Mouse (Mus musculus) ovary, postnatal 36 days (tissue): ENCODE results near the gene Ddx52.

Experiments
- DNase-seq: peaks from one replicate; pipeline ENCODE4 v3.0.0; 2022; ENCODE audit warnings: low spot score, mixed read lengths

Ddx52 gene

GRCm38 (mm10) chr11:83941950-83942840, at the start of gene Ddx52:
Ddx52 (plus strand) TSS chr11:83942062.
- peak; percentile 86 for DNase-seq

GRCm38 (mm10) chr11:83893325-83893724, 48.5 kb upstream of the Ddx52 start:
- DNase-seq, result peak; percentile 8

GRCm38 (mm10) chr11:83896430-83897410, 45.1 kb upstream of the Ddx52 start:
- DNase-seq, result no peak

- DNase-seq, result no peak
Observed at GRCm38 (mm10) chr11:83897569-83897968, 44.3 kb upstream of the Ddx52 start.

- no peak for DNase-seq
Observed at GRCm38 (mm10) chr11:83902812-83903211, 39.0 kb upstream of the Ddx52 start.

GRCm38 (mm10) chr11:83905756-83906155, 36.1 kb upstream of the Ddx52 start:
- DNase-seq, result no peak

GRCm38 (mm10) chr11:83908376-83908775, 33.5 kb upstream of the Ddx52 start:
- DNase-seq, result no peak

GRCm38 (mm10) chr11:83913824-83914311, 28.0 kb upstream of the Ddx52 start:
- no peak for DNase-seq

- no peak for DNase-seq
Observed at GRCm38 (mm10) chr11:83914501-83914900, 27.4 kb upstream of the Ddx52 start.

- no peak for DNase-seq
Observed at GRCm38 (mm10) chr11:83922600-83922999, 19.3 kb upstream of the Ddx52 start.

- DNase-seq, result no peak
Observed at GRCm38 (mm10) chr11:83927097-83927496, 14.8 kb upstream of the Ddx52 start.

GRCm38 (mm10) chr11:83932506-83933106, 9.3 kb upstream of the Ddx52 start:
- no peak for DNase-seq

GRCm38 (mm10) chr11:83933376-83933775, 8.5 kb upstream of the Ddx52 start:
- no peak for DNase-seq

- DNase-seq, result peak; percentile 72
Observed at GRCm38 (mm10) chr11:83935986-83936665, 5.7 kb upstream of the Ddx52 start.

- no peak for DNase-seq
Observed at GRCm38 (mm10) chr11:83938556-83938955, 3.3 kb upstream of the Ddx52 start.

GRCm38 (mm10) chr11:83956822-83957221, 15.0 kb downstream of the Ddx52 start:
- DNase-seq, result no peak

GRCm38 (mm10) chr11:83961983-83962382, 20.1 kb downstream of the Ddx52 start:
- DNase-seq, result no peak

- peak; percentile 89 for DNase-seq
Observed at GRCm38 (mm10) chr11:83963991-83964921, 22.4 kb downstream of the Ddx52 start, which contains the start of gene Synrg. Synrg (plus strand) TSS chr11:83964428.

GRCm38 (mm10) chr11:83967436-83968204, 25.8 kb downstream of the Ddx52 start:
- DNase-seq, result peak; percentile 10
